In the genomic region with DNA sequence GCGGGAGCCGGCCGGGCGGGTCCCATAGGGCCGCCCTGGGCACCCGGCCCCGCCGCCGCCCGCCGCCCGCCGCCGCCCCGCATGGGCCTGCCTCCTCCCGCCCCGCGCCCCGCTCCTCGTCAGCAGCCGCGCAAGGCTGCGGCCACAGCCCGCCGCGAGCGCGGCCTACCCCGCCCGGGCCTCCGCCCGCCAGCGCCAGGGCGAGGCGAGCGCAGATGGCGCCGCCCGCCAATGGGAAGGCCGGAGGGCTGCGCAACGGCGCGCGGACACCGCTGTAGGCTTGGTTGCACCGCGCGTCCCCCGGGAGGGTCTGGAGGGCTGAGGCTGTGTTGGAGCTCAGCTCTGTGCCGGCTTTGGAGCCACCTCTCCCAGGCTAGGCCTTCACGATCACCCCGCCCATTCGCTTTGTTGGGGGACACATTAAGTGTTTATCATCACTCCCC, we compare ENCODE assay signal across 8 mouse cellular contexts. TPM values are rescaled to one million over a fixed set of nuclear protein-coding genes. Genes with fewer than 3 reads are reported as not detected.
DNase-seq lines count a peak whose midpoint lies in the region; ATAC-seq and TF ChIP-seq lines count a peak whose summit lies in the region.

No protein-coding gene starts in this region.

- H3K4me3 ChIP-seq in C2C12 (ENCODE audit: insufficient read depth, poor library complexity, severe bottlenecking): peak overlapping the region; percentile 53
- peak overlapping the region; percentile 71 for H3K4me3 ChIP-seq in bone marrow macrophage, adult 2 months (ENCODE audit: insufficient read depth, low read length)
- H3K4me3 ChIP-seq in embryonic facial prominence, embryonic 15.5 days (replicated peaks): peak overlapping the region; percentile 78
- peak overlapping the region; percentile 73 to 75 for H3K4me3 ChIP-seq in heart, embryonic 14.5 days (ENCODE audit: control insufficient read depth in 1 of 2, insufficient read depth in 1 of 2, low read depth in 1 of 2, low read length in 2 of 2)
- peak overlapping the region; percentile 76 for H3K4me3 ChIP-seq in lung, embryonic 14.5 days (ENCODE audit: low read depth, low read length)

- peak; percentile 79 to 85 for DNase-seq in kidney, postnatal 4 days
- peak; percentile 91 for DNase-seq in lung, embryonic 14.5 days
- DNase-seq in ovary, postnatal 10 days (ENCODE audit: low spot score): peak; percentile 53
- peak; percentile 36 for DNase-seq in thymus, postnatal 14 days

- no peaks in the 10 kb centered on the region for H3K27me3 ChIP-seq in C2C12 (ENCODE audit: control insufficient read depth, insufficient read depth, insufficient read length)
- H3K27me3 ChIP-seq in embryonic facial prominence, embryonic 15.5 days: no peaks in the 10 kb centered on the region
- no peaks in the 10 kb centered on the region for H3K27me3 ChIP-seq in heart, embryonic 14.5 days (ENCODE audit: control insufficient read depth, insufficient read depth, low read length)
- no peaks in the 10 kb centered on the region for H3K27me3 ChIP-seq in lung, embryonic 14.5 days (ENCODE audit: insufficient read depth, low read length)

- TF ChIP-seq CTCF in C2C12 (IDR thresholded peaks at IDR 0.05; ENCODE audit: control insufficient read depth, insufficient read depth, insufficient read length): no peak
- TF ChIP-seq CTCF in bone marrow macrophage, adult 2 months (IDR thresholded peaks at IDR 0.05; ENCODE audit: low read depth, low read length): no peak
- TF ChIP-seq CTCF in lung, embryonic 14.5 days (IDR thresholded peaks at IDR 0.05; ENCODE audit: low read depth): no peak

- H3ac ChIP-seq in C2C12 (ENCODE audit: control insufficient read depth, insufficient read length, low read depth): peak overlapping the region; percentile 63

- H3K4me1 ChIP-seq in bone marrow macrophage, adult 2 months (ENCODE audit: control insufficient read depth, insufficient read depth, low read length): peaks cover 7% of the 10 kb centered on the region
- H3K4me1 ChIP-seq in embryonic facial prominence, embryonic 15.5 days: peaks cover 39% of the 10 kb centered on the region
- H3K4me1 ChIP-seq in heart, embryonic 14.5 days (ENCODE audit: control insufficient read depth in 2 of 2, insufficient read depth in 2 of 2, low read length in 2 of 2): peaks cover 20 to 26% of the 10 kb centered on the region in 2 experiments
- peaks cover 20% of the 10 kb centered on the region for H3K4me1 ChIP-seq in lung, embryonic 14.5 days (ENCODE audit: insufficient read depth)

- WGBS in embryonic facial prominence, embryonic 15.5 days: under 1% methylated on average over 53 of the region's 54 CpGs
- WGBS in heart, embryonic 14.5 days: under 1% methylated on average over 37 of the region's 54 CpGs
- WGBS in lung, embryonic 14.5 days: under 1% methylated on average over 52 of the region's 54 CpGs

- H3K4me2 ChIP-seq in embryonic facial prominence, embryonic 15.5 days (replicated peaks): peak overlapping the region; percentile 93
- H3K4me2 ChIP-seq in heart, embryonic 14.5 days (ENCODE audit: low read length): peak overlapping the region; percentile 95
- H3K4me2 ChIP-seq in lung, embryonic 14.5 days: peak overlapping the region; percentile 98

- H3K36me3 ChIP-seq in C2C12 (ENCODE audit: control insufficient read depth, insufficient read depth): no peaks in the 10 kb centered on the region
- no peaks in the 10 kb centered on the region for H3K36me3 ChIP-seq in embryonic facial prominence, embryonic 15.5 days
- H3K36me3 ChIP-seq in heart, embryonic 14.5 days (ENCODE audit: control insufficient read depth, insufficient read depth, low read length): no peaks in the 10 kb centered on the region
- H3K36me3 ChIP-seq in lung, embryonic 14.5 days (ENCODE audit: insufficient read depth): no peaks in the 10 kb centered on the region

- peaks cover 7% of the 10 kb centered on the region for H3K79me3 ChIP-seq in C2C12 (ENCODE audit: low read depth)

- H3K79me2 ChIP-seq in C2C12 (ENCODE audit: control insufficient read depth, insufficient read depth): peaks cover 21% of the 10 kb centered on the region

- TF ChIP-seq POLR2A in bone marrow macrophage, adult 2 months (IDR thresholded peaks at IDR 0.05; ENCODE audit: borderline replicate concordance, low read depth, low read length): no peak

- ATAC-seq in embryonic facial prominence, embryonic 15.5 days (ENCODE audit: insufficient number of reproducible peaks, low FRiP score, low TSS enrichment, low read depth): peak; percentile 93
- ATAC-seq in heart, embryonic 14.5 days (ENCODE audit: insufficient number of reproducible peaks, insufficient read depth, low FRiP score, low read depth): peak; percentile 84
- ATAC-seq in lung, embryonic 14.5 days (ENCODE audit: insufficient read depth): peak; percentile 94

- no peak overlapping the region for H3K27ac ChIP-seq in bone marrow macrophage, adult 2 months (ENCODE audit: insufficient read depth, low read depth, low read length)
- H3K27ac ChIP-seq in embryonic facial prominence, embryonic 15.5 days (replicated peaks): peak overlapping the region; percentile 82
- peak overlapping the region in 1 of 2 experiments; percentile 70; a peak in 2 of 4 replicates for H3K27ac ChIP-seq in heart, embryonic 14.5 days (replicated peaks in 1 of 2; ENCODE audit: control insufficient read depth in 1 of 2, insufficient read depth in 1 of 2, low read depth in 2 of 2, low read length in 2 of 2)
- H3K27ac ChIP-seq in lung, embryonic 14.5 days (ENCODE audit: low read depth): peak overlapping the region; percentile 60; the same call in 1 of the 2 replicates

- no peaks in the 10 kb centered on the region for H3K9me3 ChIP-seq in embryonic facial prominence, embryonic 15.5 days (replicated peaks)
- no peaks in the 10 kb centered on the region for H3K9me3 ChIP-seq in heart, embryonic 14.5 days (ENCODE audit: control insufficient read depth, low read length)
- no peaks in the 10 kb centered on the region for H3K9me3 ChIP-seq in lung, embryonic 14.5 days (ENCODE audit: low read depth, low read length)

- peak overlapping the region; percentile 78 for H3K9ac ChIP-seq in embryonic facial prominence, embryonic 15.5 days
- peak overlapping the region; percentile 87 for H3K9ac ChIP-seq in heart, embryonic 14.5 days (ENCODE audit: low read length)
- H3K9ac ChIP-seq in lung, embryonic 14.5 days: peak overlapping the region; percentile 89

TF ChIP-seq in C2C12, 6 proteins besides CTCF, POLR2A, EP300 and RAD21:
- no peak for TF ChIP-seq MYOG (IDR thresholded peaks at IDR 0.05; ENCODE audit: control insufficient read depth, extremely low read depth, insufficient read length)
- TF ChIP-seq MAX (IDR thresholded peaks at IDR 0.05): no peak
- no peak for TF ChIP-seq MYOD1 (IDR thresholded peaks at IDR 0.05; ENCODE audit: control insufficient read depth, insufficient read length, low read depth)
- TF ChIP-seq USF1 (IDR thresholded peaks at IDR 0.05; ENCODE audit: low read depth): no peak
TF ChIP-seq in C2C12: peak in this region for 0.

RNA-seq across cellular contexts. Expression of gene Tmcc2, which starts 0.5 kb away (rescaled TPM):
- 37.3 TPM for polyA plus RNA-seq in C2C12 (2012; fragmentation: generic; extraction: Trizol)
- 9.3 and 11.2 TPM in 2 replicates for polyA plus RNA-seq in bone marrow macrophage, adult 2 months (2012; ENCODE audit: insufficient read depth, insufficient read length, missing spikeins)
- polyA plus RNA-seq in embryonic facial prominence, embryonic 15.5 days (2015; fragmentation: Nextera tagmentation; extraction: Ambion mirVana): 9.8 and 10.7 TPM in 2 replicates
- 8.1 and 10.1 TPM in 2 replicates for polyA plus RNA-seq in heart, embryonic 14.5 days (2014; fragmentation: Nextera tagmentation; extraction: Ambion mirVana)
- polyA plus RNA-seq in lung, embryonic 14.5 days (2014; fragmentation: Nextera tagmentation; extraction: Ambion mirVana): 8.2 and 10.3 TPM in 2 replicates

RNA-seq across cellular contexts. Expression of gene Dstyk, which starts 25.8 kb away (rescaled TPM):
- 4.0 TPM for polyA plus RNA-seq in C2C12 (2012; fragmentation: generic; extraction: Trizol)
- polyA plus RNA-seq in bone marrow macrophage, adult 2 months (2012; ENCODE audit: insufficient read depth, insufficient read length, missing spikeins): 24.1 and 26.8 TPM in 2 replicates
- polyA plus RNA-seq in embryonic facial prominence, embryonic 15.5 days (2015; fragmentation: Nextera tagmentation; extraction: Ambion mirVana): 15.6 and 18.0 TPM in 2 replicates
- polyA plus RNA-seq in heart, embryonic 14.5 days (2014; fragmentation: Nextera tagmentation; extraction: Ambion mirVana): 11.4 and 12.2 TPM in 2 replicates
- 16.0 and 18.4 TPM in 2 replicates for polyA plus RNA-seq in lung, embryonic 14.5 days (2014; fragmentation: Nextera tagmentation; extraction: Ambion mirVana)

Comparison
In these comparisons a context has a peak if more than half of its experiments do, and no peak if none do; other contexts are left out.
1. DNase-seq: peak in every context shown above with its lines; median percentile 91 in lung, embryonic 14.5 days; 82 in kidney, postnatal 4 days; 53 in ovary, postnatal 10 days; 36 in thymus, postnatal 14 days.